9 mouse cellular contexts compared by ENCODE assay signal in the genomic region with DNA sequence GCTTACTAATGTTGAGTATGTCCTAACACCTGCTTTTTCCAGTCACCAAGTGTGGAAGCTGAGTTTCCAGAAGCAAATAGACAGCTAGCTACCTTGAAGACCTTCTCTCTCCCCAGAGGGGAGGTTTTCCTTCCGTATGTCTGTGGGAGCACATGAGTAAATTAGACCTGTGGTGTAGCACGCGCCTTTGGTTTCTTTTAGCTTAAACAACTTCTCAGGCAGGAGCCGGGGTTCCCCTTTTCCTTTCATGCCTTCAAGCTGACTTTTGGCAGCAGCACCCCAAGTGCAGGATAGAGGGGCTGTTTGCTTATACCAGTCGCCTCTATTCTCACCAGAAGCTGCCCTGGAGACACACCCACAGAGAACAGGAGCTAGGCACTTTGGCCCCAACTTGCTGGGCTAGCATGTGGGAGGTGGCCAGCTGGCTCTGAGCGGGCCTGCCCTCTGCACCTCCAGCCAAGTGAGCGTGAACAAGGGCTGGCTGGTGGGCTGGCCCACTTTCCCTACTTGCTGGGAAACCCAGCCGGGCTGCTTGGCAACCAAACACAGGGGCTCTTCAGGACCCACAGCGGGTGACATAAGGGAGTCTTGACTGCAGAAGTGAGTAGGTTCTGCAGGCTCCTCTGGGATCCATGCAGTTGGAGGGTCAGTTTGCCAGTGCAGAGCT.
DNase-seq lines count a peak whose midpoint lies in the region; ATAC-seq lines count a peak whose summit lies in the region.
"Had no signal": no experiment of that assay in that cellular context is flagged by ENCODE, and none has a peak within 500 bp of the region (broad histone marks: within the 10 kb centered on the region; RNA-seq: fewer than 3 reads in every experiment).

No protein-coding gene starts in this region.

- intact Hi-C loops in left cerebral cortex, postnatal 14 days (cut with DNase I): no loop called here

- 41% methylated on average over 9 of the region's 9 CpGs for WGBS in kidney, embryonic 14.5 days
- WGBS in midbrain, embryonic 15.5 days: 62% methylated on average over 9 of the region's 9 CpGs

- H3K27ac ChIP-seq in kidney, embryonic 14.5 days (ENCODE audit: low read depth, low read length): no peak overlapping the region
- H3K27ac ChIP-seq in midbrain, embryonic 15.5 days: no peak overlapping the region
- H3K27ac ChIP-seq: heart, embryonic 13.5 days had no signal

- ATAC-seq in kidney, embryonic 14.5 days (ENCODE audit: low FRiP score, low TSS enrichment): peak; percentile 77
- peak; percentile 67 for ATAC-seq in midbrain, embryonic 15.5 days (replicated peaks)
- ATAC-seq in erythroblast, adult 5-6 weeks (replicated peaks; ENCODE audit: low FRiP score, poor library complexity, severe bottlenecking): no peak

- H3K9ac ChIP-seq in kidney, embryonic 14.5 days (ENCODE audit: low read depth, low read length): no peak overlapping the region
- no peak overlapping the region for H3K9ac ChIP-seq in midbrain, embryonic 15.5 days
- H3K9ac ChIP-seq: heart, embryonic 13.5 days had no signal

- H3K27me3 ChIP-seq in kidney, embryonic 14.5 days (ENCODE audit: control insufficient read depth, insufficient read depth, low read length): no peaks in the 10 kb centered on the region
- H3K27me3 ChIP-seq in midbrain, embryonic 15.5 days (replicated peaks): no peaks in the 10 kb centered on the region
- H3K27me3 ChIP-seq: heart, embryonic 13.5 days had no signal

- peak; percentile 26 for DNase-seq in cerebellum, adult 9-10 months
- DNase-seq in frontal cortex, postnatal 10 days (ENCODE audit: low spot score in 2 of 2): peak; percentile 50 to 62
- DNase-seq in left cerebral cortex, postnatal 14 days (ENCODE audit: low spot score in 2 of 2): peak; percentile 52 to 59
- no peak for DNase-seq in ovary, adult 18-20 months (ENCODE audit: low spot score)
- no peak for DNase-seq in urinary bladder, postnatal 4 days (ENCODE audit: low spot score in 2 of 2)

- no peak overlapping the region for H3K4me3 ChIP-seq in kidney, embryonic 14.5 days (ENCODE audit: low read length)
- no peak overlapping the region for H3K4me3 ChIP-seq in midbrain, embryonic 15.5 days
- H3K4me3 ChIP-seq: heart, embryonic 13.5 days had no signal

- H3K36me3 ChIP-seq in kidney, embryonic 14.5 days (ENCODE audit: control insufficient read depth, insufficient read depth, low read length): no peaks in the 10 kb centered on the region; the same call in 1 of the 2 replicates
- H3K36me3 ChIP-seq in midbrain, embryonic 15.5 days (replicated peaks): no peaks in the 10 kb centered on the region

- no peaks in the 10 kb centered on the region for H3K9me3 ChIP-seq in kidney, embryonic 14.5 days (ENCODE audit: control insufficient read depth, low read length)
- no peaks in the 10 kb centered on the region for H3K9me3 ChIP-seq in midbrain, embryonic 15.5 days
- H3K9me3 ChIP-seq: heart, embryonic 13.5 days had no signal

- H3K4me2 ChIP-seq in kidney, embryonic 14.5 days (replicated peaks; ENCODE audit: low read depth, low read length): no peak overlapping the region
- no peak overlapping the region for H3K4me2 ChIP-seq in midbrain, embryonic 15.5 days
- H3K4me2 ChIP-seq: heart, embryonic 13.5 days had no signal

- H3K4me1 ChIP-seq in kidney, embryonic 14.5 days (ENCODE audit: control insufficient read depth, insufficient read depth, low read length): peaks cover 13% of the 10 kb centered on the region; the same call in 1 of the 2 replicates
- peaks cover 10% of the 10 kb centered on the region; the same call in 1 of the 2 replicates for H3K4me1 ChIP-seq in midbrain, embryonic 15.5 days
- H3K4me1 ChIP-seq: heart, embryonic 13.5 days had no signal

Comparison
In these comparisons a context has a peak if more than half of its experiments do, and no peak if none do; other contexts are left out.
1. DNase-seq: peak in cerebellum, adult 9-10 months (single experiment), frontal cortex, postnatal 10 days (2 of 2) and left cerebral cortex, postnatal 14 days (2 of 2); none in ovary, adult 18-20 months (single experiment) and urinary bladder, postnatal 4 days (0 of 2).